Comparison of ENCODE assay signal across 9 mouse cellular contexts in the genomic region with DNA sequence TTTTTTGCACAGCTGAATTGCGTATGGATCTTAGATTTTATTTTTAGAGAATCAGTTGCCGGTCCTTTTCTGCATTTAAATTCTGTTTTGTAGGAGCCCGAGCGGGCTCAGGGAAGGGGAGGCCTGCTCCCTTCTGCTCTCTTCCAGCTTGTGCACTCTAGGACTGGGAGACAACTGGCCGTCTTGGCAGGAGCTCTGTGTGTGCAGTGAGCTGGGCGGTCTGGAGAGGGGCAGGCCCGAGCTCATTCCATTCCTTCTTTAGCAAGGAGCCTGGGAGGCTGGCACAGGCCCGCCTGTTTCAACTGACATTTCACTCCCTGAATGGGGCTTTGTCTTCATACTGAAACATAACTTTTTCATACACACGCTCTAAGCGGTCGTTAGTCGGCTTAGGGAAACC. TPM values are rescaled to one million over a fixed set of nuclear protein-coding genes. Genes with fewer than 3 reads are reported as not detected.
DNase-seq lines count a peak whose midpoint lies in the region; ATAC-seq lines count a peak whose summit lies in the region.
"Had no signal": no experiment of that assay in that cellular context is flagged by ENCODE, and none has a peak within 500 bp of the region (broad histone marks: within the 10 kb centered on the region; RNA-seq: fewer than 3 reads in every experiment).

No protein-coding gene starts in this region.

- H3K4me3 ChIP-seq in neural tube, embryonic 12.5 days, result no peak overlapping the region
- no peak overlapping the region for H3K4me3 ChIP-seq in hindbrain, embryonic 12.5 days
- no peak overlapping the region for H3K4me3 ChIP-seq in midbrain, embryonic 11.5 days (ENCODE audit: low read depth, low read length)

- DNase-seq in neural tube, embryonic 10.5 days (ENCODE audit: extremely low spot score, low spot score), result no peak
- DNase-seq in frontal cortex, postnatal 36 days (ENCODE audit: low spot score in 2 of 2), result peak; percentile 33 to 48
- peak; percentile 33 to 61 for DNase-seq in layer of hippocampus, postnatal 14 days (ENCODE audit: low spot score in 2 of 2)
- no peak for DNase-seq in midbrain, embryonic 11.5 days (ENCODE audit: low spot score, missing footprints)
- DNase-seq in testis, postnatal 10 days (ENCODE audit: low spot score), result peak; percentile 71
- no peak for DNase-seq in adrenal gland, postnatal 10 days

- no peak overlapping the region for H3K9ac ChIP-seq in neural tube, embryonic 12.5 days
- H3K9ac ChIP-seq in hindbrain, embryonic 12.5 days, result no peak overlapping the region
- peak overlapping the region; percentile 25; the same call in 1 of the 2 replicates for H3K9ac ChIP-seq in midbrain, embryonic 11.5 days (ENCODE audit: low read length)

- no peaks in the 10 kb centered on the region for H3K27me3 ChIP-seq in neural tube, embryonic 12.5 days (replicated peaks)
- H3K27me3 ChIP-seq in hindbrain, embryonic 12.5 days, result no peaks in the 10 kb centered on the region
- no peaks in the 10 kb centered on the region for H3K27me3 ChIP-seq in midbrain, embryonic 11.5 days (ENCODE audit: control insufficient read depth, insufficient read depth, low read length)

- WGBS in neural tube, embryonic 12.5 days, result 57% methylated on average over 12 of the region's 12 CpGs
- WGBS in hindbrain, embryonic 12.5 days, result 34% methylated on average over 12 of the region's 12 CpGs
- 46% methylated on average over 12 of the region's 12 CpGs for WGBS in midbrain, embryonic 11.5 days

- ATAC-seq in neural tube, embryonic 12.5 days (ENCODE audit: low FRiP score, low read depth), result peak; percentile 52
- ATAC-seq in hindbrain, embryonic 12.5 days (ENCODE audit: low FRiP score), result peak; percentile 82
- peak; percentile 56; the same call in 1 of the 2 replicates for ATAC-seq in midbrain, embryonic 11.5 days (ENCODE audit: low FRiP score)

- peaks cover 6% of the 10 kb centered on the region for H3K4me1 ChIP-seq in neural tube, embryonic 12.5 days
- peaks cover 20% of the 10 kb centered on the region for H3K4me1 ChIP-seq in hindbrain, embryonic 12.5 days
- peaks cover 6% of the 10 kb centered on the region for H3K4me1 ChIP-seq in midbrain, embryonic 11.5 days (ENCODE audit: control insufficient read depth, insufficient read depth, low read length)

- H3K4me2 ChIP-seq in neural tube, embryonic 12.5 days (replicated peaks), result no peak overlapping the region
- H3K4me2 ChIP-seq in hindbrain, embryonic 12.5 days (replicated peaks), result no peak overlapping the region
- no peak overlapping the region for H3K4me2 ChIP-seq in midbrain, embryonic 11.5 days

- H3K9me3 ChIP-seq in neural tube, embryonic 12.5 days, result no peaks in the 10 kb centered on the region
- no peaks in the 10 kb centered on the region for H3K9me3 ChIP-seq in hindbrain, embryonic 12.5 days (replicated peaks)
- H3K9me3 ChIP-seq in midbrain, embryonic 11.5 days (ENCODE audit: control insufficient read depth, low read length), result no peaks in the 10 kb centered on the region

- H3K36me3 ChIP-seq in neural tube, embryonic 12.5 days, result no peaks in the 10 kb centered on the region
- H3K36me3 ChIP-seq in hindbrain, embryonic 12.5 days, result no peaks in the 10 kb centered on the region; the same call in 1 of the 2 replicates
- H3K36me3 ChIP-seq in midbrain, embryonic 11.5 days (ENCODE audit: control insufficient read depth, insufficient read depth, low read length), result no peaks in the 10 kb centered on the region

- no peak overlapping the region for H3K27ac ChIP-seq in neural tube, embryonic 12.5 days
- H3K27ac ChIP-seq in hindbrain, embryonic 12.5 days, result peak overlapping the region; percentile 55; the same call in 1 of the 2 replicates
- no peak overlapping the region for H3K27ac ChIP-seq in midbrain, embryonic 11.5 days (ENCODE audit: low read depth, low read length)
- H3K27ac ChIP-seq: macrophage had no signal

RNA-seq across cellular contexts. Expression of a gene that starts 44.8 kb away (rescaled TPM):
- 11.7 and 11.9 TPM in 2 replicates for polyA plus RNA-seq in neural tube, embryonic 12.5 days (2016; fragmentation: Nextera tagmentation; extraction: Ambion mirVana)
- 19.6 and 24.3 TPM in 2 replicates for polyA plus RNA-seq in hindbrain, embryonic 12.5 days (2016; fragmentation: Nextera tagmentation; extraction: Ambion mirVana)
- 10 to 100 TPM; 34.5 TPM for total RNA-seq in layer of hippocampus, postnatal 14 days (2021)
- 23.1 and 25.1 TPM in 2 replicates for polyA plus RNA-seq in midbrain, embryonic 11.5 days (2014; fragmentation: Nextera tagmentation; extraction: Ambion mirVana)
- 10 to 100 TPM; 49.8 to 60.2 TPM for total RNA-seq in adrenal gland, postnatal 10 days (2021)

Comparison
In these comparisons a context has a peak if more than half of its experiments do, and no peak if none do; other contexts are left out.
1. DNase-seq: peak in frontal cortex, postnatal 36 days (2 of 2), layer of hippocampus, postnatal 14 days (2 of 2) and testis, postnatal 10 days (single experiment); none in neural tube, embryonic 10.5 days (single experiment), midbrain, embryonic 11.5 days (single experiment) and adrenal gland, postnatal 10 days (single experiment).
2. Peak in every context shown above with its lines, with median percentiles within 50 percentile points of each other: ATAC-seq.